Mouse (Mus musculus) Muller cell, postnatal 12 days (primary cell): ENCODE measurements around the gene Eif1ad.
"Not testable (repeated sequence)": the region's sequence is repeated elsewhere in the genome, so short reads cannot be mapped to it uniquely, and the experiment has no call there.

ENCODE experiments used
- DNase-seq: peaks from one replicate; pipeline ENCODE4 v3.0.0-alpha.2; 2015; ENCODE audit errors: inconsistent ontology term

The Eif1ad gene

GRCm38 (mm10) chr19:5374748-5375147 lies 8.2 kb downstream of the Eif1ad start:
- DNase-seq: no peak

- DNase-seq: no peak
These were observed 10.9 kb downstream of the Eif1ad start for GRCm38 (mm10) chr19:5377446-5377845.

- no peak for DNase-seq
These were observed 16.8 kb downstream of the Eif1ad start for GRCm38 (mm10) chr19:5383326-5383725.

- no peak for DNase-seq
These were observed 18.2 kb downstream of the Eif1ad start for GRCm38 (mm10) chr19:5384715-5385114.

GRCm38 (mm10) chr19:5388011-5388441 lies 21.5 kb downstream of the Eif1ad start:
- DNase-seq: peak; percentile 64

GRCm38 (mm10) chr19:5388588-5389242 lies 22.2 kb downstream of the Eif1ad start, which contains the start of gene Sart1:
Sart1 (minus strand) TSS chr19:5388703.
- DNase-seq: peak; percentile 95

- DNase-seq: no peak
These were observed 23.1 kb downstream of the Eif1ad start for GRCm38 (mm10) chr19:5389647-5390046.

GRCm38 (mm10) chr19:5390416-5390815 lies 23.9 kb downstream of the Eif1ad start:
- DNase-seq: no peak

- DNase-seq: peak; percentile 94
These were observed 26.4 kb downstream of the Eif1ad start for GRCm38 (mm10) chr19:5392892-5393291.

- no peak for DNase-seq
These were observed 27.6 kb downstream of the Eif1ad start for GRCm38 (mm10) chr19:5394168-5394567.

GRCm38 (mm10) chr19:5395371-5395770 lies 28.8 kb downstream of the Eif1ad start:
- no peak for DNase-seq

- not testable (repeated sequence) for DNase-seq
These were observed 34.5 kb downstream of the Eif1ad start for GRCm38 (mm10) chr19:5401073-5401472.

GRCm38 (mm10) chr19:5402293-5402692 lies 35.8 kb downstream of the Eif1ad start, which contains the start of gene Tsga10ip:
Tsga10ip (minus strand) TSS chr19:5402526.
- no peak for DNase-seq

GRCm38 (mm10) chr19:5405924-5406323 lies 39.4 kb downstream of the Eif1ad start:
- DNase-seq: no peak

GRCm38 (mm10) chr19:5406531-5407126 lies 40.1 kb downstream of the Eif1ad start:
- peak; percentile 73 for DNase-seq

- peak; percentile 64 for DNase-seq
These were observed 40.6 kb downstream of the Eif1ad start for GRCm38 (mm10) chr19:5407133-5407532.

- no peak for DNase-seq
These were observed 41.8 kb downstream of the Eif1ad start for GRCm38 (mm10) chr19:5408057-5409001.

GRCm38 (mm10) chr19:5409068-5409467 lies 42.5 kb downstream of the Eif1ad start:
- no peak for DNase-seq

GRCm38 (mm10) chr19:5410641-5411040 lies 44.1 kb downstream of the Eif1ad start:
- no peak for DNase-seq

- no peak for DNase-seq
These were observed 45.4 kb downstream of the Eif1ad start for GRCm38 (mm10) chr19:5411961-5412360.

- DNase-seq: no peak
These were observed 47.3 kb downstream of the Eif1ad start for GRCm38 (mm10) chr19:5413840-5414239.

GRCm38 (mm10) chr19:5414534-5414957 lies 48.0 kb downstream of the Eif1ad start:
- DNase-seq: no peak
